Mouse (Mus musculus) brain, embryonic 14.5 days (tissue): ENCODE measurements at regions not wholly inside any gene's neighbourhood (a gene's known extent, or its start where the extent isn't known, plus 50 kb on each side); places are given as distances from the start of the nearest gene placed in this dataset.

Experiments
- DNase-seq: peaks from one replicate; pipeline ENCODE4 v3.0.0-alpha.2; 2011; ENCODE audit warnings: low read depth
- CTCF ChIP-seq: fragments of 200-500 bp; IDR thresholded peaks from 2 replicates; pipeline ENCODE4 v1.5.1; 2012; ENCODE audit warnings: inconsistent platforms, mild to moderate bottlenecking, moderate library complexity, borderline replicate concordance; ENCODE audit not compliant: insufficient read depth, insufficient read length; ENCODE audit errors: extremely low read depth
- POLR2A ChIP-seq: fragments of 200-500 bp; IDR thresholded peaks from 2 replicates; pipeline ENCODE4 v1.6.1; 2012; ENCODE audit warnings: mild to moderate bottlenecking, inconsistent platforms, borderline replicate concordance; ENCODE audit not compliant: poor library complexity, insufficient read depth, insufficient read length, severe bottlenecking; ENCODE audit errors: extremely low read depth

- DNase-seq: peak; percentile 63
- TF ChIP-seq CTCF (no peak), POLR2A (no peak)
Observed at GRCm38 (mm10) chr2:82828222-82828621, 115.2 kb upstream of the Fsip2 start.

- no peak for DNase-seq
- TF ChIP-seq CTCF: no peak
- TF ChIP-seq POLR2A: no peak
Observed at GRCm38 (mm10) chr2:82839852-82840251, 103.6 kb upstream of the Fsip2 start.

- no peak for TF ChIP-seq POLR2A
- no peak for TF ChIP-seq CTCF
- peak; percentile 78 for DNase-seq
Observed at GRCm38 (mm10) chr2:82847271-82847670, 96.2 kb upstream of the Fsip2 start.

GRCm38 (mm10) chr2:82847692-82848091 lies 95.7 kb upstream of the Fsip2 start:
- TF ChIP-seq CTCF (no peak), POLR2A (no peak)
- DNase-seq: peak; percentile 80
